Mouse (Mus musculus) cerebellum, postnatal 10 days (tissue): ENCODE measurements around the gene Dgki.

Experiments
- DNase-seq, 2 experiments: peaks; one replicate each; pipeline ENCODE4 v3.0.0; 2021; ENCODE audit warnings: mixed read lengths in 2 of 2

The Dgki gene

GRCm38 (mm10) chr6:36842101-36842922 is 457.7 kb downstream of the Dgki start:
- no peak for DNase-seq

DNA sequence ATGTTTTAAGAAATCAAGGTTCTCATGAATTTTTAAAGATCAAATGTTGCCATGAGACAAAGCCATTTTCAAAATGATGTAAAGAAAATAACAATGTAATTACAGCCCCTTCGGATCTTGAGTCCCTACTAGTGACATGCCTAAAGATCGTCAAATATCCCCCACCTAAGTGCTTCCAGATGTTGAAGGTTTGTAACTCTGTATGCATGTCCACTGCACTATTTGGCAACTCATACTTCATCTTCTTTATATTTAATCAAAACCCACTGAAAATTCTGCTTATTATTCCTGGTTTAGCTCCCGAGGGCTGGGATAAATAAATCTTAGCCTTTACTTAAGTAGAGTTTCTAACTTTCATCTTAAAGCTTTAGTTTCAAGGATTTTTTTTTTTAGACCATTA is 458.3 kb downstream of the Dgki start:
- no peak for DNase-seq

DNA sequence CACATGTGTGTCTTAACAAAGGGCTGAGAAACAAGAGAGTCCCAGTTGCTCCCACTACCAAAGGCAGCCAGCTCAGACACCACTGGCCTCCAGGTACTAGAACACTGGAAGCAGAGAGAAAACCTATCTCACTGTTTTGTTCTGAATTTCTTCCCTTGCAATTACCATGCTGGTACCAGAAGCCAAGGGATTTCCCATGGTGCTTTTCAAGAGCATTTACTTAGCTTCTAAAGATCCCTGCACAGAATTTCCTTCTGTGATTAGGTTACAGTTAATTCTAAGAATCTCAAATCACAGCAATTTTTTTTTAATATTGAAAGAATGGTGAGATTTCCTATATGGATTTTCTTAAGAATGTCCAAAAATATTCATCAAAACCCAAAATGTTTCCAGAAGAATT is 458.8 kb downstream of the Dgki start:
- no peak for DNase-seq

DNA sequence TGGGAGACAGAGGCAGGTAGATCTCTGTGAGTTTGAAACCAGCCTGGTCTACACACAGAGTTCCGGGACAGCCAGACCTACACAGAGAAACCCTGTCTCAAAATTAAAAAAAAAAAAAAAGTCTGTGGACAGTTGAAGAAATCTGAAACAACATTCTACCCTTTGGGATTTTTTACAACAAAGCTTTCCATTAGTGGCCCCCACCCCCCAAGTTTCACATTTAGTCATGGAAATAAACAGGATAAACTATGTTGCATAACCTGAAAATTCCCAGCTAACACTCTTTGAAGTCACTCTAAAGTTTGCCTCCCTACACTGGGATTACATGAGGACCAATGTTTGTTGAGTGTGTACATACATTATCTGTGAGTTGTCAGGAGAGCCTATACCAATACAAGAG is 461.2 kb downstream of the Dgki start:
- no peak for DNase-seq

DNA sequence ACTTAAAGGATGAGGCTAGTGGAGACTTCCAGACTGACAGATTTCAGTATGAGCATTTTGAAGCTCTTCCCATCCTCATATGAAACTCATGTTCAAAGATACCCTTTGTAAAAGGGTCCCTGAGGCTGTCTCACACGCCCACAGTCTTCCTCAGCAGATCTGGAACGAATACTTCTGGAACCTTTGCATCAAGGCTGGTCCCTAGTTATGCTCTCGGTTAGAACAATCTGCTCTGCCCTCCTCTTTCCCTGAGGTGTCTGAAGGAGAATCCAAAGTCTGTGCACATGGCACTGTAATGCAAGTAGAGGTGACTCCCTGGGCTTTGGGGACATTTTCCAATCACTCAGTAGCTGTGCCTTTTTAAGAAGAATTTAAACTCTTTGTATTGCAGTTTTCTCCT is 464.6 kb downstream of the Dgki start:
- peak; percentile 58 to 62 for DNase-seq

DNA sequence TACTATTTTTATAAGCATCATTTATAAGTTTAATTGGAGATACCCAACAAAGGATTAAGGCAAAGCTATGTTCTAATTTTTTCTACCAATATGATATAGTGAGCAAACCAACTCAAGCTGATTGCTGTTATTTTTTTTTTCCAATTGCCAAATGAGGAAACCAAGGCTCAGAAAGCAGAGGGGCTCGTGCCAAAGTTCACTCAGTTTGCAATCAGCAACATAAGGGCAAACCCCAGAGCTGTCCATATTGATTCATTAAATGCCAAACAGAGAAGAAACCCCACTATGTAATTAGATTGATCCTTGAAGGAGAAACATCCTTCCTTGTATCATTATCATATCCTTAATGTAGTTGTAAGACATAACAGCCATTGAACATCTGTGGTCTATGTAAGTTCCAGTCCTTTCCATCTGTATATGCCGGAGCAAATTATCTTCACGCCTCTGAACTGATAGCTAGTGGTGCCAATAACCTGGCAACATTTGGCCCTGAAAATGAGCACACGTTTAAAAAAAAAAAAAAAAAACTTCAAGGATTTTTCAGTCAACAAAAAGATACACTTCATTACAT is 465.2 kb downstream of the Dgki start:
- DNase-seq, result peak; percentile 61 to 69

GRCm38 (mm10) chr6:36832681-36833080 is 467.3 kb downstream of the Dgki start:
- no peak for DNase-seq

DNA sequence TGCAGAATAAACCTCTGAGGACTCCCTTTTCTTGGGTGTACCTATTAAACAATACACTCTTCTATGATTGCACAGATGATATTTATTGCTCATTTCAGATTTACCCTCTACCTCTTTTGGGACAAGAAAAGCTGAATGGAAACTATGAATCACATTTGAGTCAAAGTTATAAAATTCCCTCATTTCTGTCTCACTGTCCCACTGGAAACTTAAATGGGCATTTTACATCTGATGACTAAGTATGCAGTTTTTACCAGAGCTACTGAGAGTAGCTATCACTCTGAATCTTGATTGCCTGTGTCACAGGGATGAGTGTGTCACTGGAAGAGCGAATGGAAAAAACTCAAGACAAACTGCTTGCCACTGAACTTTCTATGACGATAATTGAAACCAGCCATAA is 467.8 kb downstream of the Dgki start:
- no peak for DNase-seq

DNA sequence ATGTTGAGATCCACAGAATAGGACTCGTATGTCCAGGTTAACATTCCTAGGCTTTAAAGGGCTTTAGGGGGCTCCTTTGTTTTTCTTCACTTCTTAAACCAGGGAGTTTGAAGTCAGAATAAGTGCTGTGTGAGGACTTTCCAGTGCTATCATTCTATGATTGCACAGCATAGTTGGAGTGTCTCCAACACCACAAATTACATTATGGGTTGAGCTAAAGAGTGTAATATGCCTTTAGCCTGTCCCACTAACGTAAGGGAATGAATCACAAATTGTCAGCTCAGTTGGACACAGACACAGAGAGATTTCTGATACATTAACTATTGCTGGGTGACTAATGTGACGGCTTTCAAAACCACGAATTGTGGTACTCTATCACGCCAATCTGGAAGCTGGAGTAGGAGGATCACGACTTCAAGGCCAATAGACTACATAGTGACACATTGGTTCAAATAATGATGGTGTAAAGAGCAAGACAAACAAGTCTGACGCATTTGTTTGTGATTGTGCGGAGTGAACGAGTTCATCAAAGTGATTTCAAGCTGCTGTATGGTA is 469.5 kb downstream of the Dgki start:
- DNase-seq, result no peak

DNA sequence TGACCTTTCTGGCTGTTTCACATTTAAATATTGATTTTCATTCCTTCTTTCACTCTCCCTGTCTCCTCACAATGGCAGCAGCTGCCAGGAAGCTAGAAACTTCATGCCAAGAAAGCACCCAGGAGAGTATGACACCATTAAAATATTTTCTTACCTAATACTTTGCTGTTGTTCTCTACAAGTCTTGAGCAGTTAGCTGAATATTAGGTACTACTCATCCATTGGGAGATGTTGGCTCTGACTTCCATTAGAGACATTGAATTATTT is 480.3 kb downstream of the Dgki start:
- DNase-seq, result peak; percentile 34 to 37

DNA sequence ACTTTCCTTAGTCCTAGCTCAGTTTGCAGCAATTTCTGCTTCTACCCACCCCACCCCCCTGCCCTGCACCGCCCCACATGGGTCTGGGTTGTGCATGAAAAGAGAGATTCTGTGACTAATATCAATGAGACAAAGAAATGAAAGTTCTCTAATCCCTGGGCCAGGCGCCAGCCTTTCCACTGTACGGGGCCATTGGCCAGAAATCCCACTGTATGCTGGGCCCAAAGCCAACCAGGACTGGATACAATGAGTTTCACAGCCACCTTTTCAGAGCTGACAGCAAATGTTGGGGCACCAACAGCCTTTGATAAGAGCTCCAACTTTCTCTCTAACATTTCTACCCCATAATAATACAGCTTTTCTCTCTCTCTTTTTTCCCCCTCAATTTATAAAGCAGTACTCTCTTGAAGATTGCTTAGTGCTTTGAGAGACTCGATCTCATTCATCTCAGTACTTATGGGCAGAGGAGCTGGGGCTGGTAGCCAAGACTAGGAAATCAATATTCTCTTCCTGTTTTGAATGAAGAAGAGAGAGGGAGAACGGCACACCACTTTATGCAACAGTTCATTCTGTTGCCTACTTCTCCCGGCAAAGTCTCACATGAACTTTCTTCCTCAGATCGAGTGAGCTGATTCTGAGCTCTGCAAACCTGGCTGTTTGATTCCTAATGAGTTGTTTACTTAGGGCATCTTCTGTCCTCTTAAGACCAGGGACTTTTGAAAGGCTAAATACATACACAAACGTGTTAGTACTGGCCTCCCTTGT is 480.8 kb downstream of the Dgki start:
- peak; percentile 96 to 97 for DNase-seq

DNA sequence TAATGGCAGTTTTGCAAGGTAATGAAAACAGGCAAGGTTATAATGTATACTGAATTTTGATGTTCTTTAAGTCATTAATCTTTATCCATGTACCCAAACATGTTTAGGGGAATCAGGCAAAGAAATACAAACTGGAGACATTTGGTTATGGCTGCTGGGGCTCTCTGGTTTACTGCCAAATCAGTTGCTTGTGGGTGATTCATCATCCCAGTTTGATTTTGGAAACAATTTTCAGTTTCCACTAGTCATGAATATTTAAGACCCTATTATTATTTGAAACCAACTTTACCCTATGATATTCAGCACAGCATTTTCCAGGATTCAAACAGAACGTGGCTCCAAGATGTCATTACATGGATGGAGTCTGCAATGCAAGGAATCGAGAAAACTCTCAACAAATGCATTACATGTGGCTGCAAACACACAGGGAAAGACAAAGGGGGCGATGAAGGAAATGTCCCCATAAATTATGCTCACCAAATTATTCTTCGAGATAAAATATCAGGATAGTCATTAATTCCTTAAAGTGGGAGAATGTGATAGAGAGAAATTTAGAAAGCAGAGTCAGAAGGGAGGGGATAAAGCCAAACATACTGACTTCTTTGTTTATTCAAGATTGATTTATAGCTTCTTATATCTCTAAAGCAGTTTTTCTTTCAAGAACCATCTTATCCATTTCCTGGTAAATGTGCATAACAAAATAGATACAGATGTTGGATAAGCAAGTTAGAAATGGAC is 481.5 kb downstream of the Dgki start:
- DNase-seq, result peak; percentile 67 to 69

DNA sequence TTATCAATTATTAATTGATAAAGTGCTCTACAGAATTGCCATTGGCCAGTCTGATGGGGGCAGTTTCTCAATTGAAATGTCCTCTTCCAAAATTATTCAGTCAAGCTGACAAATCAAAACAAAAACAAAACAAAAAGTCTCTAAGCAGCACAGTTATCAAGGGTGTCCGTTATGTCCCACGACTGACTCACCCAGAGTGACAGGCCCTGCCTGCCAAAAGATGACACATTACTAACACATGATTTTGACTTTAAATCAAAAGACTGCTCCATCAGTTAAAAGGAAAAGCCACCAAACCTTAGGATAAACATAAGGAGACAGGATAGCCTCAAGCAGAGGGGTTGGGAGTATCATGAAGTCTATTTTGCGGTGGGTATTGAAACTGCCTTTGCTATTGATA is 483.3 kb downstream of the Dgki start:
- DNase-seq, result no peak

- DNase-seq, result no peak
Observed at GRCm38 (mm10) chr6:36815992-36816391, 484.0 kb downstream of the Dgki start.

DNA sequence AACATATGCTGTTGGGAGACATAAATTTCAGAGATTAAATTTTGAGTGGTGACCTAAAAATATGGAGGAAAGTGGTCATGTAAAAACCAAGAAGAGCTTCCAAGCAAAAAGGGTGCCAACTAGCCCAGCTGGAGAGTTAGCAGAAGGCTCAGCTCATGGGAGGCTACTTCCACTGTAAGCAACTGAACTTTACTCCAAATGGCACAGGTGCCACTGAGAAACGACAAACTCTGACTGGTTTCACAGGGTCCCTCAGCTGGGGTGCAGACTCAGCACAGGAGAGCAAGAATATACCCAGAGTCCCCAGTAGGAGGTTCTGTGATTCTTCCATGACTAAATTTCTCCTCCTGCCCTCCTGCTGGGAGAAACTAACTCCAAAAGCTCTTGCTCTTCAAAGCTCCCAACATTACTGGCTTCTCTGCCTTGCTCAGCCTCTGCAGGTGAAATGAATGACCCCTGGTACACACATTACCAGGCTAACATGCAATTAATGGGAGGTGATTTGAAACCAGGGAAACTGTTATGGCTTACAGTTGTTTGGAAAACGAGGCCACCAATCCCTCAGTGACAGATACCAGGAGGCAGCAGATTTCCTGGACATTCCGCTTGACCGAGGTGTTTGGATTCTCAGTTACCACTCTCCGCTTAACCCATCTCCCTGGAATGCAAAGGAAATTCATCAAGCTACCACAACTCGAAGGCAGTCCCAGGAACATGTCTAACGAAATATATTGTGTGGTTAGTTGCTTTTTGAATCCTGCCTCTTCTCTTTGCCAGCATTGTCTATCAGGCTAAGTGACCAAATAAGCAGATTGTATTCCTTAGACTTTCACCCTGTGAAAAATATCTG is 487.1 kb downstream of the Dgki start:
- peak in 1 of 2 experiments; percentile 36 for DNase-seq

GRCm38 (mm10) chr6:36810448-36810847 is 489.5 kb downstream of the Dgki start:
- DNase-seq, result peak; percentile 59 to 73

DNA sequence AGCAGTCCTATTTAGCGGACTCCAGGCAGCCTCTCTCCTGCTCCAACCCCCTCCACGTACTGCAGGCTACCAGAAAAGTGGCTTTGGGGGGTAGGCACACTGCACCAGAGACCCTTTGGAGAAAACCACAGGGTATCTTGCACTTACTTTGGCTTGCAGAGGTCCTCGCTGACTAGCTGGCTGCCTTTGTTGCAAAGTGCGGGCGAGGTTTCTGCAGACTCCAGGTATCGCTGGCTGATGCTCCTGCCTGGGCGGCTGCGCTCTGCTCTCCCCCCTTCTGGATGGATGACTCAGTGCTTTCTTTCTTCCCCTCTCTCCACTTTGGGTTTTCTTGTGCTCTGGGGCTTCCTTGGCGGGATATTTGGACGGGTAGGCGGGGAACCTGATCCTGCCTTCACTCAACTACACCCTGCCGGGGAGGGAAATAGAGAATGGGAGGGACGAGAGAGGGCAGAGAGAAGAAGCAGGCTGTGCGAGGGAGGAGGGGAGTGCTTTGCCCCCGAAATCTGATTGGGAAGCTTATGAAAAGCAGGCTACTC is 490.2 kb downstream of the Dgki start, which contains the start of gene Ptn:
Gene Ptn (minus strand): TSS at position 474 of the 539 bp plus-strand sequence.
- peak; percentile 69 to 80 for DNase-seq

DNA sequence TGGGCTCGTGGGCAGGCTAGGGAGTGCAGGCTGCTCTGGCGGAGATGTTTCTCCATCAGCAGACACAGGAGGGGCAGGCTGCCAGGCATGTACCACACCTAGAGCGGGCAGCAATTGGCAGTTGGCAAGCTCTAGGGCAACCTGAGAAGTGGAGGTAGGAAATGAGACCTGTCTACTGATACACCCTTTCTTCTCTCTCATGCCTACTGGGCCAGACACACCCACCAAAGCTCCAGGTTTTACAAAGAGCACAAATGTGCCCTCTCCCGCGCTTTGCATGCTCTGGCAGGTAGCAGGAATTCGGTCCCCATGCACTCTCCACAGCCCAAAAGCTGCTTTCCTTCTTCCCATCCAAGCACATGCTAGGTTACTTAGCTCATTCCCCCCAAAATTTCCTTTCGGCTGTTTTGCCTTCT is 490.7 kb downstream of the Dgki start:
- peak; percentile 89 to 92 for DNase-seq

- no peak for DNase-seq
Observed at GRCm38 (mm10) chr6:36808306-36809058, 491.5 kb downstream of the Dgki start.

DNA sequence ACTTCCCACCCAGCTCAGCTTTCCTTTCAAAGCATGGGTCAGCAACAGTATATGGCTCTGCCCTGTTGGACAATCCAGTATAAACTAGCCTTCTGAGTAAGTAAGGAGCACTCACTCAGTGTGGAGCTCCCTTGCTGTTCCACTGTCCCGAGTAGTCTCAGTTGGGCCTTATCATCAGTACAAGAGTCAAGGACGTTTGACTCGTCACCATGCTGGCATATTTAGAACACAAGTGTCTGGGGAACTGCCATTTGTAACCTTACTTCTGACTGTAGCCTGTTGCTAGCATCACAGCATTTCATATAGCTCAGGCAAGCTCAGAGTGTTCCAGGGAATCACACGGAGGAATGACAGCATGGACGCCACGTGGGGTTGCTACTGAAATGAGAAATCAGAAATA is 493.1 kb downstream of the Dgki start:
- DNase-seq, result no peak
